Mouse (Mus musculus): ENCODE data around the gene Psmb7. TPM values are rescaled to one million over a fixed set of nuclear protein-coding genes. Genes with fewer than 3 reads are reported as not detected.

The Psmb7 gene
- total RNA-seq, 2 experiments from 2014 or later: 262 to 263 TPM

DNA sequence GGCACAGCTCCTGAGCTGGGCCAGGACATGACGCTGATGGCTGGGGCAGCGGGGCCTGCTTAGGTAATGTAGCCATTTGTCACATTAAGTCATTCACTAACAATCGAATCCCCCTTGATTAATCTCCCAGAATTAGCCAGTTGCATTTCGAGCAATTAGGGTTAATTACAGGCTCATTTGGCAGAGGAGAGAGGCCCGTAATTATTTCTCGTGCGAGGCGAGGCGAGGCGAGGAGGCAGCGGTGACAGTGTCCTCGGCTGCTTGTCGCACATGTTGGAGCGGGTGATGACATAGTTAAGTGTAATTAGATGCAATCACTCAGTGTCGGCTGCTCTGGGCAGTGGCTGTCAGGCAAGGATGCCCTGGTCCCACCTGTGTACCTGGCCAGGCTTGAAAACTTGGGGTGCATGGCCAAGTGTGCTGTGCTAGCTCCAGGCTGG is 91.9 kb downstream of the Psmb7 start:
- DNase-seq: no peak
- intact Hi-C loops (cut with DNase I): no loop called here

DNA sequence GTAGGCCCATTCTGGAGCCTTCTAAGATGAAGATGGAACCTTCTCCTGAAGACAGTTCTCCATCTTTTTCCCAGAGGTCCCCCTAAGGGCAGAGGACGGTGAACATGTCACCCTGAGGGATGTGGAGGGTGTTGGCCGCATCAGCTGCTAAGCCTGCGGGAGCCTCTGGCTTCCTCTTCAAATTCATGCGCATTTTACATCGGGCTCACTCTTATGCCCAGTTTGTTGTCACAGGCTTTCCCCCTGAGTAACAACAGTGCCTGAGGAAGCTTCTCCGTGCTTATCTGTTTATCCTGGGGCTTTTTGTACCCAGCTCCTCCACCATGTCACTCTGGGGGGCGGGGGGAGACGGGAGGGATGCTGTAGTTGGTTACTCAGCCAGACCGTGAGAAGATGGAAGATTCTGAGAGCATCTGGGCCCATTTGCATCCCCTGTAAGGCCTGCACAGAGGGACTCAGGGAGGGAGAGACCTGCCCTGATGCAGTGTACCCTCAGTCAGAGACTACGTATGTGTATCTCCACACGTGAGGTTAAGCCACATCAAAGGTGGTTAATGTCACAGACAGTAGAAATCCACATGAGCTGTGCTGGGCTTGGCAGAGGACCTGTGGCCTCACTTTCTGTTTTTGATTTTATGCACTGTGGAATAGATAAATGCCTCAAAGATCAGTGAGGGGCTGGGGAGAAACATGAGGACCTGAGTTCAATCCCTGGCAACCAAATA is 95.9 kb downstream of the Psmb7 start:
- intact Hi-C loops (cut with DNase I): loop anchor here (5.0 kb wide), 1 partner anchor 66 kb away; no protein-coding TSS in a partner anchor
- no peak for DNase-seq

DNA sequence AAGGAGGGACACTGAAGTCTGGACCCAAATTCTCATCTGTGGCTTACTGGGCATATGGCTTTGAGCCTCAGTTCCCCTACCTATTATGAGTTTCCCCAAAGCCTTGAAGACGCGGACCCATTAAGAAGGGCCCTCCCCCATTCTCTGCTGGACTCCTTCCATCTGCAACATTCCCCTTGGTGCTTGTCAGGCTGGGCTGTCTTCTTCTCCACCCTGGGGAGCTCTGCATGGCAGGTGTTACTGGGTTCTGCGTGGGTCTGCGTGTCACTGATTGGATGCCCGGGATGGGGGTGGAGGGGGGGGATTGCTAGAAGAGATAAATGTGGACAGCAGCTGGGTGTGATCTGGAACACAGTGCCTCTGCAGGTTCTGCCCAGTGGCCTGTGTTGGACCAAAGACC is 97.1 kb downstream of the Psmb7 start:
- intact Hi-C loops (cut with DNase I): loop anchor here (5.0 kb wide), 1 partner anchor 64 kb away; no protein-coding TSS in a partner anchor
- DNase-seq: no peak

DNA sequence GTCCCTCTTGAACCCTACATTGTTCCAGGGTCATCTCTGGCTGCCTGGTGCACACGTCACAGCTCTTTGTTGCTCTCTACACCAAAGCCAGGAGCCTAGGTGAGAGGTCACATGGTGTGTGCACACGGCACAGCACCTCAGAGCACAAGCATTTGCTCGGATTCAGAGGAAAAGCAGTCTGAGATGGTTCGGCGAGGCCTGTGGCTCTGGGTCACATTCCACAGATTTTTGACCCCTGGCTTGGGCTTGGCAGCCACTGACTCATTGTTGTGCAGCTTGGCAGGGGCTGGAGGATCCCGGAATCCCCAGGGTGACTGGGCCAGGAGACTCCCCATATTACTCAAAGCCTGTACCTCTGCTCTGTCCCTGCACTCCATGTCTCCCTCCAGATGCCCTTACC is 97.7 kb downstream of the Psmb7 start:
- intact Hi-C loops (cut with DNase I): loop anchor here (5.0 kb wide), 1 partner anchor 64 kb away; no protein-coding TSS in a partner anchor

DNA sequence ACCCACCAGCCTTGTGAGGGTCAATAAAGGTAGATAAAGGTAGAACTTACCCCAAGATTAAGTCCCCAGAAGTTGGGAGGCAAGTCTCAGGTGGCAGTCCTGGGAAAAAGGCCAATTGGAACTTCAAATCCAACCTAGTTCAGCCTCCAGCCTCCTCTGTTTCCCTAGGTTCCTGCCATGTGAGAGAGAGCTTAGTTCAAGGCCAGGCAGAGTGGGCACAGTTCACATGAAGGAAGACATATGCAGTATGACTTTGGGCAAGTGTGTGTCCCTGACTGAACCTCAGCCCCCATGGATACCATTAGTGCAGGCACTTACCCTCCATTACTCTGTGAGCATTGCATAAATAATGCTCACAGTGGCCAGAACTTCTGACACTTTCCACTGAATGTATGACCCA is 98.2 kb downstream of the Psmb7 start:
- DNase-seq: no peak
- intact Hi-C loops (cut with DNase I): loop anchor here (5.0 kb wide), 1 partner anchor 63 kb away; no protein-coding TSS in a partner anchor

More for the DNA sequence above, 97.7 kb downstream of the Psmb7 start:
- DNase-seq: peak; percentile 67

DNA sequence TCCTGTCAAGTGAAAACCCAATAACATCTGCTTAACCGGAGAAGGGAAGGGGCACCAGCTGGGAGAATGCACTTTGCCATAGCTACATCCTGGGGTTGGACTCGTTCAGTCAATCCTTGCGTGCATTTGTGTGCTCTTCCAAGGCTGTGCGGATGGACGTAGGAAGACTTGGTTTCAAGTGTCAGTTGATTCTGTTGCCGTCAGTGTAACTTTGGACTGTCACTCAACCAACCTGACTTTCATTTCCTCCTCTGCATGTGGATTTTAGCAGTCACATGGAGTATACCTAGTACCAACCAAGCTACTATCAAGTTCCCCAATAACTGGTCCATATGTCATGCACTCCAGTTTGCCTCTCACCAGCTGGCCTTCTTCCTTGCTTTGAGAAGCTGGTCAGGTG is 98.9 kb downstream of the Psmb7 start:
- intact Hi-C loops (cut with DNase I): loop anchor here (5.0 kb wide), 1 partner anchor 63 kb away; no protein-coding TSS in a partner anchor
- DNase-seq: no peak

DNA sequence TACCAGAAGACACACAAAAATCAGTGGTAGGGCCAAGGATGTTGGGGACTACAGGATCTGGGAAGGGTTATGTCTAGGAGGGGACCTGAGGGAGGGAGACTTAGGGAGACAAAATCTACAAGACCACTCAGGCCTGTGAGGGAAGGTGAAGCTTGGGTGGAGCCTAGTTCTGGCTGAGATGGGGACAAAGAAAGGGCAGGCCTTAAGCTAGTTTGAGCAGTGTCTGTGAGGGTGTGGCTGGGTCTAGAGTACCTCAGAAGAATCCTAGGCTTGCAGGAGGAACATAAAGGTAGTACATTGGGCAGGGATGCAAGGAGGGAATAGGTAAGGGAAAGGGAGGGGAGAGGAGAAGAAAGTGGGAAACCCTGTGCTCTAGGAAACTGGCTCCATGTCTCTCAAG is 99.5 kb downstream of the Psmb7 start:
- no peak for DNase-seq
- intact Hi-C loops (cut with DNase I): no loop called here

DNA sequence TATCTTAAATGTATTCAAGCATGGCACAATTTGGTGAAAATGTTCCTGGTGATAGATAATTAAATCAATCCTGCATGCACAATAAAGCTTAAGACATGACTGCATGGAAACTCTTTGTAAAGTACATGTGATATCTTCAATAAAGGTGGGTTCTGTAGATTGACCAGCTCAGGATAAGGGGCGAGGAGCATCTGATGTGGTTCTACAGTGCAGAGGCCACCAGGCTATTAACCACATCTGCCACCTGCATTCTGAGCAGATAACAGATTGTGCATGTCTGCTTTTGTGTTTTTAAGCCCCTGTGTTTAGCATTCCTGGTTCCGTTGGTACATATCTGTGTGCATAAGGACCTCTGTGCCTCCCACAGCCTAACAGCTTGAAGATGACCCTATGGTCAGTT is 100.7 kb downstream of the Psmb7 start:
- intact Hi-C loops (cut with DNase I): no loop called here
- DNase-seq: no peak

DNA sequence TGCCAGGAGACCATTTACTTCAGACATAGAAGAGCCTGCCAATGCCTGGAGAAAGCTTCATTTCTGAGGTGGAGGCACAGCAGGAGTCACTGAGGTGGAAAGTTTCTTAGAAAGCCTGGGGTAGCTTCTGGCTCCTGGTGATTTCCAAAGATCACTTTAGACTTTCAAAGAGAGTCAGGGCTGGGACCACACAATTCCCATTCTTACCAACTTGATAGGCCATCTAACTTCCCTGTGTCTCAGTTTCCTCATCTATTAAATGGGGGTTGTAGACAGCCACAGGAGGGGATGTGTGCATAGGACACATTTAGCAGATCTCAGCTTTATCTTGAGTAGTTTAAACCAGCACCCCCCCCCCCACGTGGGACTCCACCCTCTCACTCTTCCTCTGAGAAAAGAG is 101.5 kb downstream of the Psmb7 start:
- no peak for DNase-seq
- intact Hi-C loops (cut with DNase I): no loop called here

DNA sequence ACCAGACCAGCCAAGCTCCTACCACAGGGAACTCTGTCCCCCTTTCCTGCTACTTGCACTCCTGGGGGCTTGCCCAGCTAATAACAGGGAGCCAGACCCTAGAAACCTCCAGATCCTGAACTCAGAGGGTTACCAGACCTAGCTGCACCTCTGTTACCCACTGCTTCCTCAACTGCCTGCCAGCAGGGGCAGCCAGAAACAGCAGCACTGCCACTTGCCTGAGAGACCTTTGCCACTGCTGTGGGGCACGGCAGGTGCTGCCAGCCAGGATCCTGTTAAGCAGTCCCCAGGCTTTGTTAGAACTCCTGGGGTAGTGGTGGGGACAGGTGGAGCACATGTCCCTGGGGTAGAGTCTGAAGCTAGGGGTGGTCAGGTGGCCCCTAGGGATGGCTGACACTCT is 102.3 kb downstream of the Psmb7 start:
- no peak for DNase-seq
- intact Hi-C loops (cut with DNase I): no loop called here

DNA sequence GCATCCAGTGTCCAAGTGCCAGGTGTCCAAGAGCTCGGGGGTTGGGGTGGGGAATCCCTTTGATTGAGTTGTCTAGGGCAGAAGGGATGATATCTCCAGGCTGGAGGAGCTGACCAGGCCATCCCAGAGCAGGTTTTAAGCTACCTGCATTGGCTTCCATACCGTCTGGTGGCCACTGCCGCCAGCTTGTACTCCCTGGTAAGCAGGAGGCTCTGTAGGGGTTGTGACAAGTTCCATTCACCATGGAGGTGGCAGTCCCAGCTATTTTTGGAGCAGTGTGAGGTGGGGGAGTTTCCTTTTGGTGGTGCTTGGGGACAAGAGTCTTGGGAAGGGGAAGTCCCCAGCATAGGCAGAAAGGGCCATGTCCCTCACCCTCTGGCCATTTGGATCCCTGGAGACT is 102.8 kb downstream of the Psmb7 start:
- DNase-seq: no peak
- intact Hi-C loops (cut with DNase I): no loop called here

DNA sequence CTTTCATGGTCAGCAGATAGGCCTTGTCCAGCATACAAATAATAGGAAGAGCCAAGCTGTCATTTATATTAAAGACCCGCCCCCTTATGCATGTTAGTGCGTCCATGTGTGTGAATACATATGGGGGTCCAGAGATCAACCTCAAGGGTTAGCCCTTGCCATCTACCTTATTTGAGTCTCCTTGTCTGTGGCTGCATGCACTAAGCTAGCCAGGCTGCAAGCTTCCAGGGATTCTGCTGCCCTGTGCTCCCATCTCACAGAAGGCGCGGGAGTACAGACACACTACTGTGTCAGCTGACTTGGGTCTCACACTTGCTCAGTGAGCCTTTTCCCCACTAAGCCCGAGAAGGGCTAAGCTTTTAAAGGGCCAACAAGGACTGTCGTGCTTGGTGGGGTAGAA is 103.2 kb downstream of the Psmb7 start:
- DNase-seq: no peak
- intact Hi-C loops (cut with DNase I): no loop called here

DNA sequence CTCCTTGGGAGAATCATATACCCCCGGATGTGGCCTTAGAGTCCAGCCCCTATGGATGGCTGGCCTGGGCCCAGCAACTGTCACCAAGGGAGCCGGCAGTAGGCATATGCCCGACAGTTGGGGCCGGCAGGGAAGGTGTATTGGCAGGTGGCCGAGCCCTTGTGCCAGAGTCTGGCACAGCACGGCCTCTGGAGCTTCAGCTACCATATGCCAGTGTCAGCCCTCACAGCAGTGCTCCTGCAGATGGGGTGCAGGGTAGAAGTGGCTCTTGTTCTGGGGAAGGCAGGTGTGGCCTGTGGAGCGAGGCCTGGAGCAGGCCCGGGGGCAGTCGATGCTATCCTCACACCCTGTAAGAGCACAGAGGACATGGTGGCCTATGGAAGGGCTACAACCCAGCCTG is 104.2 kb downstream of the Psmb7 start:
- no peak for DNase-seq
- intact Hi-C loops (cut with DNase I): no loop called here

Small RNA genes lying within 50 kb of the gene (microRNA-seq; reads per million reads assigned to microRNA genes)
- gene Gm27634 (ENCODE audit: borderline number of aligned reads in 2 of 2): 0 reads per million in 2 experiments

Other genes starting within 250 kb of the Psmb7 start
- 1 to 10 TPM; 4.0 to 4.7 TPM for gene Nek6, start 132.4 kb downstream of the Psmb7 start, total RNA-seq (2021)
- gene Nr5a1, start 70.5 kb upstream of the Psmb7 start, total RNA-seq (2021): not detected

Data from heart, postnatal 36 days (tissue).